Mouse (Mus musculus) adrenal gland, postnatal 14 days (tissue): ENCODE results near the gene Rhox2h. TPM values are rescaled to one million over a fixed set of nuclear protein-coding genes. Genes with fewer than 3 reads are reported as not detected.
"Not testable (repeated sequence)": the region's sequence is repeated elsewhere in the genome, so short reads cannot be mapped to it uniquely, and the experiment has no call there.

ENCODE experiments used
- DNase-seq: peaks from one replicate; pipeline ENCODE4 v3.0.0; 2021; ENCODE audit warnings: mixed read lengths
- long read RNA-seq, 2 experiments: library from polyadenylated mRNA; stranded (forward); transcript quantifications; one replicate each; pipeline ENCODE4 v2.0.0; 2021
- total RNA-seq: library from RNA; stranded (reverse); gene quantifications from 2 replicates; pipeline ENCODE4 v1.2.3, GENCODE M21; 2021

Gene Rhox2h
- total RNA-seq: not detected in 2 replicates
- long read RNA-seq, experiment 1: 0 reads
- long read RNA-seq, experiment 2: 0 reads

- DNase-seq: not testable (repeated sequence)
These were observed at the start of gene Rhox2h for GRCm38 (mm10) chrX:37673177-37673576. Gene Rhox2h, minus strand, starts transcription at chrX:37673277.

DNA sequence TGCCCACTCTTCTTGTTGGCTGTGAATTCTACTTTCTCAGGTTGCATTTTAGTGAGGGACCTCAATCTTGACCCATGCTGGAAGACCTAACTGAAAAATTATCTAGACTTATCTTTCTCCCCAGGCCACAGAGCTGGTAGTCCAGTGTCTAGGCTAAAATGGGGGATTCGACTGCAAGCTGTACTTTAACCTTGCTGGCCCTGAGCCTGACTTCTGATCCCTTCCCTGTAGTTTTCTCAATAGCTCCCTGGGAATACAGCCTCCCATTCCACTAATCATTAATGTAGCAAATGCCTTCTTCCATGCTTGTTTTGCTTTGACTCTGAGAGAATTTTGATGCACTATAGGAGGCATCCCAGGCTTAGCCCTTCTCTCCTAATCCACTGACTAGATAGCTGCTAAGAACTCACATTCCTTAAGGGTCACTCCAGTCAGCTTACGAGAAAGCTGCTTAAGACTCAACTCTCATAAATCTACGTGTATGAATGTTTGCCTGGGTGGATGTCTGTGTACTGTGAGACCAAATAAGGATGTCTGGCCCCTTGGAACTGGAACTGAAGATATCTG lies 28.8 kb upstream of the Rhox2h start:
- DNase-seq: no peak

DNA sequence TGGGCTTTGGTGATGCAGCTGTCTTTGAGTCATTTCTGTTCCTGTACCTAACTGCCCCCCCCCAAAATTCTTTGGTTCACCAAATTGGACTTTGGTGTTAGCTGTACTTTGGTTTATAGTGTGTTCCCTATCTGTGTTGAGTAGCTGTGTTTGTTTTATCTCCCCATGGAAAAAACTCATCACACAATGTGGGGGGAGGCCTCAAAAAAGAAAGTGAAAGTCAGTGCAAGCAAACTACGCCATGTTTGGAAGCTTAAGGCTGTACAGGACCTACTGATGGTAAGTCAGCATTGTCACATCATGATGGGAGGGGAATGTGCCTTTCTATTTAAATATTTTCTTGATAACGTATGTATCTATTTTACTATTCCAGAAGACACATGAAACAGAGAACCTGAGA lies 19.2 kb upstream of the Rhox2h start:
- no peak for DNase-seq

GRCm38 (mm10) chrX:37683031-37683715 lies 10.1 kb upstream of the Rhox2h start:
- no peak for DNase-seq

DNA sequence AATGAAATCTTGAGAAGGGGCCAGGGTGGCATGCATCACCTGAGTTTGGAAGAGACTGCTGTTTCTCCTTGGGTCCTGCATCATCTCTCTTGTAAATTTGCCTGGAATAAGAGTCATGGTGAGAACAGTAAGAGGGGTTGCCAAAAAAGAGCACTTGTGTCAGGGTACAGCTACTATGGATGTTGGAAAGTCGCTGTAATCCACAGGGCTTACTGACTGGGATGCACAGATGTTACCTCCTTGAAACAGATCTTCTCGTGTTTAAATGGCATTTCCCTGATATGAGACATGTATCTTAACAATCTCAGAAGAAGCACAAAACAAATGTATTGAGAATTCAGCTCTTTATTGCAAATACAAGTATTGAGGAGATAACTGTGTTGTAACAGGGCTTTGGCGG lies 4.4 kb downstream of the Rhox2h start, which contains the start of gene Rhox3h:
Gene Rhox3h (minus strand): TSS at position 101 of the 400 bp plus-strand sequence.
- not testable (repeated sequence) for DNase-seq

GRCm38 (mm10) chrX:37651227-37651626 lies 21.9 kb downstream of the Rhox2h start, which contains the start of gene Rhox4g:
Gene Rhox4g, minus strand, starts transcription at chrX:37651327.
- DNase-seq: not testable (repeated sequence)

DNA sequence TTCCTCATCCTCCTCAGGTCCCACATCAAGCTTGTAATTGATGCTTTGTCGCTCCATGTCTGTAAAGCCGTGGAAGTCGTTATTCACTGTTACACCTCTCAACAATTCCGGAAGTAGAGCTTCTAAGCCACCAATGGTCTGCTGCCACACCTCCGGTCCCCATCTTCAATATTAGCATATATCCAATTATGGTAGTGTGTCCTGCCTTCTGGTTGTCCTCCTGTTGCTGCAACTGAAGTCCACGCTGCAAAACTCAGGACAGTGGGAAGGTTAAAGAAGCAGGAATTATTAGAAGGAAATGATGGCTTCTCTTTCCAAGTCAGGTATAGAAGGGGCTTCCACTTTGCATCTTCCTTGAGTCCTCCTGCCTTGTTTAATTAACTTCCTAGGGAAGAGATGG lies 29.7 kb downstream of the Rhox2h start, which contains the start of gene Rhox2g:
Gene Rhox2g (minus strand): TSS at position 101 of the 400 bp plus-strand sequence.
- not testable (repeated sequence) for DNase-seq

DNA sequence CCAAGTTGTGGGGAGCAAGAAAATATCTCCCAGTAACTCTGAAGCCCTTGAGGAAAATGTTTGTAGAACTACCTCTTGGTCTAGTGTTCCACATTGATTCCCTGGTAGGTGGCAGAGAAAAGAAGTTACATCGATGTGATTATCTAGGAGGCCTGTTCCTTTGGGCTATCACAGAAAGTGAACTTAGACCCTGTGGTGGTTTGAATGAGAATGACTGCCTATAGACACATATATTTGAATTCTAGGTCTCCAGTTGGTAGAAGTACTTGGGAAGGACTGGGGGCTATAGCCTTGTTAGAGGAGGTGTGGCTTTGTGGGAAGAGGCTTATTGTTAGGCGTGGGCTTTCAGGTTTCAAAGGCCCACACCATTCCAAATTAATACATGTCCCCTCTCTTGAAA lies 44.6 kb downstream of the Rhox2h start, which contains the start of gene Rhox3g:
Gene Rhox3g (minus strand): TSS at position 101 of the 400 bp plus-strand sequence.
- not testable (repeated sequence) for DNase-seq

Other genes with a start within 250 kb of the Rhox2h start
- not detected in 2 replicates for gene Rhox4b, start 240.8 kb downstream of the Rhox2h start, total RNA-seq
- not detected in 2 replicates for gene Rhox2c, start 219.6 kb downstream of the Rhox2h start, total RNA-seq
- not detected in 2 replicates for gene Rhox3c, start 214.7 kb downstream of the Rhox2h start, total RNA-seq
- gene Rhox4c, start 192.9 kb downstream of the Rhox2h start, total RNA-seq: not detected in 2 replicates
- not detected in 2 replicates for gene Rhox2d, start 179.8 kb downstream of the Rhox2h start, total RNA-seq
- not detected in 2 replicates for gene Rhox4d, start 158.9 kb downstream of the Rhox2h start, total RNA-seq
- gene Rhox2e, start 142.8 kb downstream of the Rhox2h start, total RNA-seq: not detected in 2 replicates
- gene Rhox3e, start 131.3 kb downstream of the Rhox2h start, total RNA-seq: not detected in 2 replicates
- not detected in 2 replicates for gene Rhox4e, start 115.9 kb downstream of the Rhox2h start, total RNA-seq
- not detected in 2 replicates for gene Rhox2f, start 101.9 kb downstream of the Rhox2h start, total RNA-seq
- not detected in 2 replicates for gene Rhox3f, start 92.3 kb downstream of the Rhox2h start, total RNA-seq
- not detected in 2 replicates for gene Rhox4f, start 65.6 kb downstream of the Rhox2h start, total RNA-seq
- gene Rhox3g, start 44.7 kb downstream of the Rhox2h start, total RNA-seq: not detected in 2 replicates
- gene Rhox2g, start 29.8 kb downstream of the Rhox2h start, total RNA-seq: not detected in 2 replicates
- not detected in 2 replicates for gene Rhox4g, start 21.9 kb downstream of the Rhox2h start, total RNA-seq
- not detected in 2 replicates for gene Rhox3h, start 4.5 kb downstream of the Rhox2h start, total RNA-seq
- gene Rhox5, start 131.6 kb upstream of the Rhox2h start, total RNA-seq: not detected in 2 replicates
- gene Rhox6, start 153.6 kb upstream of the Rhox2h start, total RNA-seq: not detected in 2 replicates
- gene Rhox7a, start 158.4 kb upstream of the Rhox2h start, total RNA-seq: not detected in 2 replicates
- gene Rhox8, start 205.7 kb upstream of the Rhox2h start, total RNA-seq: not detected in 2 replicates
- gene Rhox7b, start 224.0 kb upstream of the Rhox2h start, total RNA-seq: not detected in 2 replicates
- gene Rhox9, start 228.5 kb upstream of the Rhox2h start, total RNA-seq: not detected in 2 replicates